Mouse (Mus musculus) gastrocnemius, postnatal 4 days (tissue): ENCODE results near the gene Cyp4a31. TPM values are rescaled to one million over a fixed set of nuclear protein-coding genes. Genes with fewer than 3 reads are reported as not detected.
"Not testable (repeated sequence)": the region's sequence is repeated elsewhere in the genome, so short reads cannot be mapped to it uniquely, and the experiment has no call there.

Experiments used
- DNase-seq, 2 experiments: peaks; one replicate each; pipeline ENCODE4 v3.0.0; 2021 to 2022; ENCODE audit warnings: low spot score in 2 of 2, mixed read lengths in 2 of 2
- long read RNA-seq, 2 experiments: library from polyadenylated mRNA; stranded (forward); transcript quantifications; one replicate each; pipeline ENCODE4 v2.0.0; 2021
- total RNA-seq, 2 experiments: library from RNA; stranded (reverse); gene quantifications; 2 replicates each; pipeline ENCODE4 v1.2.3; 2021

The Cyp4a31 gene
- total RNA-seq = not detected
- long read RNA-seq, experiment 1 = 0 reads
- long read RNA-seq, experiment 2 = 0 reads

DNA sequence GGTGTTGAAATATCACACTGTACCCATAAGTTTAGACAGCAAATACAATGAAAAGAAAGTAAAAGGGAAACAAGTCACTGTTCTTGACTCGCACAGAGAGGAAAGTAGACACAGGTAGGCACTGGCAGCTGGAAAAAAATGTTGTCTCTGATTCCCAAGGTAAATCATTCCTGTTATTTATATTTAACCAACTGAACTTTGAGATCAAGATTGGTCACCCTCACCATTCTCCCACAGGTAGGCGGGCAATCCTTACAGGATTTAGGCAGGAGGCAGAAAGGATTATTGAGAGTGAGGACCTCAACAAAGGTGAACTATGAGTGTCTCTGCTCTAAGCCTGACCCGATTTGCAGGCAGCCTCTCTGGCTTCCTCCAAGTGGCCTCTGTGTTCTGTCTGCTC is at the start of gene Cyp4a31:
Gene Cyp4a31 (plus strand): TSS at position 249 of the 400 bp plus-strand sequence.
- DNase-seq = no peak

DNA sequence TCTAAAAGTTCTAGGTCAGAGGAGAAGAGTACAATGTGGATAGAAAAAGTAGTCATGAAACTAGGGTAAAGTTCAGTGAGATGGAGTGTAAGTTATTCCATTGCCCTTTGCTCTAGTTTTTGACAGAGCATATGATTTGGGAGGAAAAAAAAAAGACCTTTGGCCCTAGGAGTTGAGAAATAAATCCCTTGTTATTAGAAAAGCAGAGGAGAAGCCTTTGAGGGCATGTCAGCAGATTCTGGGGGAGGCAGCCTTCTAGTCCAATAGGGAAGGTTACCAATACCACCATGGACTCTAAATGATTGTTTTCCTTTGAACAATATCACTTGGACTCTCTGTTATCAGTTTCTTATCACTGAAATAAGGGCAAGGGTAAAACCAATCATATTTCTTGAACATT is 49.5 kb upstream of the Cyp4a31 start:
- not testable (repeated sequence) for DNase-seq

DNA sequence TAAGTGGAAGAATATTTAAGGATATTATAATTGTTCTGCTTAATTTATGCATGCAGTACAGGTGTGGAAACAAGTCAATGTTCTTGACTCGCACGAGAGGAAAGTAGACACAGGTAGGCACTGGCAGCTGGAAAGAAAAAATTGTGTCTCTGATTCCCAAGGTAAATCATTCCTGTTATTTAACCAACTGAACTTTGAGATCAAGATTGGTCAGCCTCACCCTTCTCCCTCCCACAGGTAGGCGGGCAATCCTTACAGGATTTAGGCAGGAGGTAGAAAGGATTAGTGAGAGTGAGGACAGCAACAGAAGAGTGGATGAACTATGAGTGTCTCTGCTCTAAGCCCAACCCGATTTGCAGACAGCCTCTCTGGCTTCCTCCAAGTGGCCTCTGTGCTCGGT is 45.4 kb upstream of the Cyp4a31 start, which contains the start of gene Cyp4a10:
Gene Cyp4a10 (plus strand): TSS at position 265 of the 400 bp plus-strand sequence.
- not testable (repeated sequence) for DNase-seq

DNA sequence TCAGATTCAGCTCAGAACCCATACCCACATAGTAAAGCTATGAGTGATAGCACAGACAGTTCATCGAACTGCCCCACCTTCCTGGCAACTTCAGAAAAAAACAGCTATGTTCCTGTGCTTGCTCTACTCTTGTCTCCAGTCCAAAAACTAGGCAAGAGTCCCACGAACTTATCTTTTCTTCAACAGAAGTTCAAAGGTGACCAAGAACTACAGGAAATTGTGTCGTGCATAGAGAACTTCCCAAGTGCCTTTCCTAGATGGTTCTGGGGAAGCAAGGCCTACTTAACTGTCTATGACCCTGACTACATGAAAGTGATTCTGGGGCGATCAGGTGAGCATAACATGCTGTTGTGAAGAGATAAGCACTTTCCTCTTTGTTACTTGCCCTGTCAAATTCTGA is 44.0 kb upstream of the Cyp4a31 start:
- DNase-seq = no peak

DNA sequence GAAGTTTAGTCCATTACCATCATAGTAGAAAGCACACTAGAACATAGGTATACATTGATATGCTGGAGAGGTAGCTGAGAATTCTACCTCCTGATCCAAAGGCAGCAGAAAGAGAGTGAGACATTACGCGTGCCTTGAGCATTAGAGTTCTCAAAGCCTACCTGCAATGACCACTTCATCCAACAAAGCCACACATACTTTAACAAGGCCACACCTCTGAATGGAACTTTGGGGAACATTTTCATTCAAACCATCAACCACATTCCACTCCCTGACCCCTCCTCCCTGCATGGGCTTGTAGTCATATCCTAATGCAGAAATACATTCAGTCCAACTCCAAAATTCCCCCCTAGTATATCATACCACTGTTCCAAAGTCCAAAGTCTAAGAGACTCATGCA is 41.7 kb upstream of the Cyp4a31 start:
- DNase-seq = no peak

DNA sequence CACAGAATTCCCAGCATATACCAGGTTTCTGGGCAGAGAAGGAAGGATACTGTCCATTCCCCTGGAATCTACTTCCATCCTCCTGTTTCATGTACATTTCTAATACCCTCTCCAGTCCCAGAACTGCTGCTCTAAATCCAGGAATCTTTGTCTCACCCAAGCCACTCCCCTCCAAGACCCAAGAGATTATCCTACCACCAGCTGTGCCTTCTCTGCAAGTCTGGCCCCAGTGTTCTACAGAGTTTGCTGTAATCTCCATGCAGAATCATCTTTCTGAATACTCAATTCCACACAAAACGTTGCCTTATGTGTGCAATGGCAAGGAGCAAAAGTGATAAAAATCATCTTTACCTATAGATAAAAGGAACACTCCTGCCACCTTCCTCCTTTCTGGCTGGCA is 18.3 kb upstream of the Cyp4a31 start:
- DNase-seq = no peak

DNA sequence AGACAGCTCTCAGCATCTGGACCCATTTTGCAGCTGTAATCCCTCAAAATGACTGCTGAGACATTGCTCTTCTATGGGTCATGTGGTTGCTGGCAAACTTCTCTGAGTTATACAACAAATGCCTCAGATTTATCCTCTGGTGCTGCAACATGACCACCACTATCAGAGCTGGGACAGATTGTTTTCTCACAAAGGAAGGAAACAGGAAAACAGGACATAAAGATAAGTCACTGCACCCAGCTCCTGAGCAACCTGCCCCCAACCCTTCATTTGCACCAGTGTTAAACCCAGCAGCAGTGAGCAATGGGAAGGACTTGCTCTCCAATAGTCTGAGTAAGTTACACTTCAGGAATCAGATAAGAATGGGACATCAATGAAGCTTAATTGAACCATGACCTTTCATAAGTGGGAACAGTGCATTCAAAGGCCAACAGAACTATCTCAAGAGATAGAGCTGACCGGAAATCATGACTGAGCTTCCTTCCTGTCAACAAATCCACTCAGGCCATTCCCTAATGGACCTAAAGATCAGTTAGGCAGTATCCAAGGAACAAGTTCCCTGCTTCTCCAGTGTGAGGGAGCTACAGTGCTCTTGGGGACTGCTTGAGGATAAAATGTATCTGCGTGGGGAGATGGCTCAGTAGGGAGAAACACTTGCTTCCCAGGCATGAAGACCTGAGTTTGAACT is 17.2 kb upstream of the Cyp4a31 start:
- no peak for DNase-seq

DNA sequence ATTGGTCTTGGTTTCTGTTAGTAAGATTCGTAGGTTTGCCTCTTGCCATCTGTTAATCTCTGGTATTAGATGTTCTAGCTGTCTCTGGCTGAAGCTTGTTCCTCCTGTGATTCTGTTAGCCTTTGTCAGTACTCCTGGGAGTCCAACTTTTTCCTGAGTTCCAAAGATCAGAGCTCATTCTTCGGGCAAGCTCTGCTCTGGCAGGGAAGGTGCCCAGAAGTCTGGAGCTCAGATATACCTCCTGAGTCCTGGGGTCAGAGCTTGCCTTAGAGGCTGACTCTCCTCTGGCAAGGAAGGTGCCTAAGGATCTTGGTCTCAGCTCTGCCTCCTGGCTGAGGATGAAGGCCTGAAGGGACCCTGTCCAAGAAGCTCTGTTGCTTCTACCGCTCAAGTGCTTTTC is 10.7 kb upstream of the Cyp4a31 start:
- no peak for DNase-seq

DNA sequence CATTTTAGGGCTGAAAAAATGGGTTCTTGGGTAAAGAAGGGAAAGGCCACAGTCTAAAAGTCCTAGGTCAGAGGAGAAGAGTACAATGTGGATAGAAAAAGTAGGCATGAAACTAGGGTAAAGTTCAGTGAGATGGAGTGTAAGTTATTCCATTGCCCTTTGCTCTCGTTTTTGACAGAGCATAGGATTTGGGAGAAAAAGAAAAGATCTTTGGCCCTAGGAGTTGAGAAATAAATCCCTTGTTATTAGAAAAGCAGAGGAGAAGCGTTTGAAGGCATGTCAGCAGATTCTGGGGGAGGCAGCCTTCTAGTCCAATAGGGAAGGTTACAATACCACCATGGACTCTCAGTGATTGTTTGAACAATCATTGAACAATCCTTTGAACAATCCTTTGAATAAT is 7.9 kb upstream of the Cyp4a31 start:
- DNase-seq = no peak

DNA sequence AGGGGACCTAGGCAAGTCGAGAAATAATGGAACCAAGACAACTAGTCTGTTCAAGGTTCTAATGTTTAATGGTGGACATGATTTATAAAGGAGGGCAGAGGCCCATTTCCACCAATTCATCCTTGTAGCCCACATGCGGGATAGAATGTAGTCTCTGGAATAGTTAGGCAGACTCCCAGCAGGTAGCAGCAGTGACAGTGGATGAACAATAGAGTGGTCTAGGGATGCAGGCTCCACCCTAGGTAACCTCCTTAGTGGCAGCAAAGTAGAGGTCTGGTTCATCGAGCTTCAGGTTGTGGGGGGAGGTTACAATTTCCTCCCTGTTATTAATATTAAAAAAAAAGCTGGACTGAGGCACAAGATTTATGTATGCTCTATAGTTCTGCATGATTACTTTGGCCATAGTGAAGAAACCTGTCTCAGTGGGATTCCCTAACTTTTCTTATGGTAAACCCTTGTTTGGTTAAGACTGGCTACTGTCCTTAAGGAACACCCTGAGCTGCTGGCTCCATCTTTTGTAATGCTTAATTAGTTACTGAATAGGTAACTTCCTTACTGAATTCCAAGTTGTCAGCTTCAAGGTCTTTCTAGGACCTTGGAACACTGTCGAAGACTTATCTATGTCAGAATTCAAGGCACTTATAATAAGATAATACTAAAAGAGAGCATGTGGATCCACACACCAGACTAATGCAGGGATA is 5.4 kb upstream of the Cyp4a31 start:
- DNase-seq = no peak

DNA sequence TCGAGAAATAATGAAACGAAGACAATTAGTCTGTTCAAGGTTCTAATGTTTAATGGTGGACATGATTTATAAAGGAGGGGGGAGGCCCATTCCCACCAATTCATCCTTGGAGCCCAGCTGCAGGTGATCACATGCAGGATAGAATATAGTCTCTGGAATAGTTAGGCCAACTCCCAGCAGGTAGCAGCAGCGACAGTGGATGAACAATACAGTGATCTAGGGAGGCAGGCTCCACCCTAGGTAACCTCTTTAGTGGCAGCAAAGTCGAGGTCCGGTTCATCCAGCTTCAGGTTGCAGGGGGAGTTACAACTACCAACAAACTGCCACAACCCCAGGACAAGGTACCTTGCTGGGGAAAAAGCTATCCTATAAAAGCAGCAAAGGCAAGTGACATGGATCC is 2.2 kb upstream of the Cyp4a31 start:
- DNase-seq = not testable (repeated sequence)

DNA sequence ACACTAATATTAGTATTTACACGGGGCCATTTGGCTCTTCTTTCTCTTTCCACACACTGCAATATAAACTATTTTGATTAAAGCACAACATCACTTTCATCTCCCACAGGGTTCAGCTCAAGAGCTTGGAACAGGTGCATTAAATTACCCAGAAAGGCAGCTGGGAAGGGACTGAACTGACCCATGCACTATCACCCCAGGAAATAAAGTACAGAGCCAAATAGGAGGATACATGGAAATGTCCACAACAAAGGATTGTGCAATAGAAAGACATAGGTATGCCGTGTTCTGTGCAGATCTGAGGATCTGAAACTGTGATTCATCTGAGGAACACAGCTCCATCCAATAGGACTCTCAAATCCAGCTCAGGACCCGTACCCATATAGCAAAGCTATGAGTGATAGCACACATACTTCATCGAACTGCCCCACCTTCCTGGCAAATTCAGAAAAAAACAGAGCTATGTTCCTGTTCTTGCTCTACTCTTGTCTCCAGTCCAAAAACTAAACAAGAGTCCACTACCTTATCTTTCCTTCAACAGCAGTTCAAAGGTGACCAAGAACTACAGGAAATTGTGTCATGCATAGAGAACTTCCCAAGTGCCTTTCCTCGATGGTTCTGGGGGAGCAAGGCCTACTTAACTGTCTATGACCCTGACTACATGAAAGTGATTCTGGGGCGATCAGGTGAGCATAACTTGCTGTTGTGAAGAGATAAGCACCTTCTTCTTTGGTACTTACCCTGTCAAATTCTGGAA is 1.2 kb downstream of the Cyp4a31 start:
- not testable (repeated sequence) for DNase-seq

DNA sequence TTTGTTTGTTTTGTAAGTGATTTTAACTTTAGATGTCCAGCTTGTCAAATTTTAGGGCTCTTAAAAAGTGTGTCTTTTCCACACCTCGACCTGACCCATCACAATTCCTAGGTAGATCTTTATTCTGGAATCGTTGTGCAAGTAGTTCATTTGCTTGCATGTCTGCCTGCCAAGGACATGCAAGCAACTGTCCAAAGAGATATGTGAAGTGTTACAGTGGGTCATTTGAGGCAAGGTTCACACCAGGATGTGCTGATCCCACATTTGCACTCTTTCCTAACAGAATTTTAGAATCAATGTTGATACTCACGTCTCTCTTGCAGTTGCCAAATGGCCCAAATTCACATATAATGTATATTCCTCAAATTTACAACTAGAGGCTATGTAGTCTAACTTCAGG is 11.8 kb downstream of the Cyp4a31 start:
- no peak for DNase-seq

DNA sequence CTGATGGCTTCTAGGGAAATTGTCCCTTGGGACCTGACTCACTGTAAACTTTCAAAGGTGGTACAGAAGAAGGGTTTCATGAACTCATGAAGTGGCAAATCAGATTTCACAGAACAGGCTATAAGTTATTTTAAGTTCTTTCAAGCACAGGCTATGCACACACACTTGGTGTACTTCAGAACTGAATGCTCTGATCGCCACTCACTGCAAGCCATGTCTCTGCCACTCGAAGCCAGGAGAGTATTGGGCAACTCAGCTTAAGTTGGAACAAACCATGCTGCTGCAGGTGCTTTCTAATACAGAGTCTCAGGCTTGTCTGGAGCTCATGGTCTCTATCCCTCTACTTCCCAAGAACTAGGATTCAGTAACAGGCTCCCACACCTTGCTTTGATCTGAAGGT is 12.3 kb downstream of the Cyp4a31 start:
- no peak for DNase-seq

DNA sequence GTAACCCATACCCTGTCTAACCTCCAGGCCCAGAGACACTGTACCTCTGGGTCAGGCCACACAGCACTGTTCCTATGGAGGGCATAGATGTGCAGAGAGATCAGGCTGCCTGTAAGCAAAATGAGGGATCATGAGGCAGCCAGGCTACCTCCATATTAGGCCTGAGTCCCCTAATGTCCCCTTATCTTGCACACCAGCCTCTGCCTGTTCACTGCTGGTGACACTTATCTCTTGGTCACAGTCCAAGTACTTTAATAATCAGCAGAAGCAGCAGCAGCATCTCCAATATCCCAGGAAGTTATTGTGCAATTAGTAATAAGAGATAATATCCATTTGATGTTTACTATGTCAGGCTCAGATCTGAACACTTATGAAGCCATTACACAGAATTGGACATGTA is 19.6 kb downstream of the Cyp4a31 start:
- no peak for DNase-seq

DNA sequence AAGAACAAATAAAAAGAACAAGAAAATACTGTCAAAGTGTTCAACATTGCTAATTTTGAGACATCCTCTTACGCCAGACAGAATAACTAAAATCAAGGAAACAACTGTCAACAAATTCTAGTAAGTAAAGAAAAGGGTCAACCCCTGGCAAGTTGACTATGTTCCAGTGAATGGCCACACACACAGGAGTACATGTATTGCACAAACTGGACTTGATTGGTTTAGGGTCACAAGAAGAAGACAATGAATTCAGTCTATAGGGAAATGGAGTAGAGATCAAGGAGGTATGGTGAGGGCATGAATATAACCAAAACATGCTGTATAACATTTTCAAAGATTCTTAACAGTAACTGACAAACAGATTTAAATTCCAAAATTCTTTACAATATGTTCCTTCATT is 32.9 kb downstream of the Cyp4a31 start:
- no peak for DNase-seq

DNA sequence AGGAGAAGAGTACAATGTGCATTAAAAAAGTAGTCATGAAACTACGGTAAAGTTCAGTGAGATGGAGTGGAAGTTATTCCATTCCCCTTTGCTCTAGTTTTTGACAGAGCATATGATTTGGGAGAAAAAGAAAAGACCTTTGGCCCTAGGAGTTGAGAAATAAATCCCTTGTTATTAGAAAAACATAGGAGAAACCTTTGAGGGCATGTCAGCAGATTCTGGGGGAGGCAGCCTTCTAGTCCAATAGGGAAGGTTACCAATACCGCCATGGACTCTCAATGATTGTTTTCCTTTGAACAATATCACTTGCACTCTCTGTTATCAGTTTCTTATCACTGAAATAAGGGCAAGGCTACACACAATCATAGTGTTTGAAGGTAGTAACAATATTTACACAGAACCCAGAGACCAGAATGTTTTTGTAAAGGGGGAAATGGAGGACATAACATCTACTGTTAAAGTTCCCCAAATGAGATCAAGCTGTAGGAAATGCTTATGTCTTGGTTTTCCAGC is 33.4 kb downstream of the Cyp4a31 start:
- DNase-seq = no peak

DNA sequence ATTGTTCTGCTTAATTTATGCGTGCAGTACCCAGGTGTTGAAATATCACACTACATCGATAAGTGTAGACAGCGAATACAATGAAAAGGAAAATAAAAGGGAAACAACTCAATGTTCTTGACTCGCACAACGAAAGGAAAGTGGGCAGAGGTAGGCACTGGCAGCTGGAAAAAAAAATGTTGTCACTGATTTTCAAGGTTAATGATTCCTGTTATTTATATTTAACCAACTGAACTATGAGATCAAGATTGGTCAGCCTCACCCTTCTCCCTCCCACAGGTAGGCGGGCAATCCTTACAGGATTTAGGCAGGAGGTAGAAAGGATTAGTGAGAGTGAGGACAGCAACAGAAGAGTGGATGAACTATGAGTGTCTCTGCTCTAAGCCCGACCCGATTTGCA is 37.2 kb downstream of the Cyp4a31 start, which contains the start of gene Cyp4a32:
Gene Cyp4a32 (plus strand): TSS at position 359 of the 400 bp plus-strand sequence.
- DNase-seq = not testable (repeated sequence)

DNA sequence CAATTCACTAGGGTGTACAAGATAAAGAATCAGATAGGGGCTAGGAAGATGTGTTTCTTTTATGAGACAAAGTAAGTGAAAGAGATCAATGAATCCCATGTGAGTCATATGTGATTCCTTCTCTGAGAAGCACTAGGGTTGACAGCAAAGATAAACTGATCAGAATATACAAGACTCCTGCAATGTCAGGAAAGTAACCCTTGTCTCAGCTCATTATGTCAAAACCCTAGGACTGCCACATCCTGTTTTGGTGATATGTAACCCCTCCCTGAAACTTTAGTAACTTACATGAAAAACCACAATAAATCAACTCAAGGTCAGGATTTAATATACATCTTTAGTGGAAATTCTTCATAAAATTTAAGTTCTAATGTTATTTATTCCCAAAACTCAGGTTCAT is 50.6 kb downstream of the Cyp4a31 start:
- no peak for DNase-seq

DNA sequence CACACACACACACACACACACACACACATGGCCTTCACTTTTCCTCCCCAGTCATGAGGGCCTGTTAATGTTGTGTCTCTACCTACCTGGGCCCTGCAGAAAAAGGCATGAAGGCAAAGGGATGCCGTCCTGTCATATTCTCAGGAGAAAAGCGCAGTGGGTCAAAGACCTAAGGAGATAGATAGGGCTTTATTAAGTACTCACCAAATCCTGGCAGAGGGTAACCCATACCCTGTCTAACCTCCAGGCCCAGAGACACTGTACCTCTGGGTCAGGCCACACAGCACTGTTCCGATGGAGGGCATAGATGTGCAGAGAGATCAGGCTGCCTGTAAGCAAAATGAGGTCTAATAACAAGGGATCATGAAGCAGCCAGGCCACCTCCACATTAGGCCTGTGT is 62.1 kb downstream of the Cyp4a31 start:
- DNase-seq = not testable (repeated sequence)
